Mouse (Mus musculus) midbrain, embryonic 14.5 days (tissue): ENCODE measurements at regions not wholly inside any gene's neighbourhood (a gene's known extent, or its start where the extent isn't known, plus 50 kb on each side); places are given as distances from the start of the nearest gene placed in this dataset.

Source experiments
- ATAC-seq: fragments of 200-750 bp; cut with Nextera tagmentation; 2 replicates; pipeline ENCODE4 v1.8.0; 2017; ENCODE audit warnings: moderate number of reproducible peaks, moderate library complexity; ENCODE audit not compliant: low FRiP score, low TSS enrichment
- DNase-seq: peaks from one replicate; pipeline ENCODE4 v3.0.0-alpha.2; 2015
- H3K27ac ChIP-seq: fragments of 300-500 bp; sonication (generic); replicated peaks from 2 replicates; pipeline ENCODE4 v1.5.1; 2014; ENCODE audit warnings: mild to moderate bottlenecking, low read depth, low read length, moderate library complexity
- H3K27me3 ChIP-seq: fragments of 300-500 bp; sonication (generic); 2 replicates; pipeline ENCODE4 v1.6.1; 2014; ENCODE audit warnings: low read length, control low read depth, mixed read lengths; ENCODE audit not compliant: control insufficient read depth, insufficient read depth
- H3K36me3 ChIP-seq: fragments of 300-500 bp; sonication (generic); 2 replicates; pipeline ENCODE4 v1.6.1; 2014; ENCODE audit warnings: low read length, control low read depth; ENCODE audit not compliant: control insufficient read depth, insufficient read depth
- H3K4me1 ChIP-seq: fragments of 300-500 bp; sonication (generic); 2 replicates; pipeline ENCODE4 v1.6.1; 2014; ENCODE audit warnings: mild to moderate bottlenecking, antibody characterized with exemption, low read length, control low read depth; ENCODE audit not compliant: control insufficient read depth, insufficient read depth
- H3K4me2 ChIP-seq: fragments of 300-500 bp; sonication (generic); 2 replicates; pipeline ENCODE4 v1.6.1; 2014; ENCODE audit warnings: mild to moderate bottlenecking, low read length, moderate library complexity
- H3K4me3 ChIP-seq: fragments of 300-500 bp; sonication (generic); replicated peaks from 2 replicates; pipeline ENCODE4 v1.5.1; 2014; ENCODE audit warnings: low read depth, low read length
- H3K9ac ChIP-seq: fragments of 300-500 bp; sonication (generic); replicated peaks from 2 replicates; pipeline ENCODE4 v1.6.1; 2014; ENCODE audit warnings: mild to moderate bottlenecking, low read length, moderate library complexity
- H3K9me3 ChIP-seq: fragments of 300-500 bp; sonication (generic); 2 replicates; pipeline ENCODE4 v1.6.1; 2016; ENCODE audit warnings: low read length, control low read depth, mixed read lengths; ENCODE audit not compliant: control insufficient read depth
- WGBS: fragments of 180-500 bp; shearing (Covaris S2); extraction: QIAGEN DNeasy Blood & Tissue Kit; methylation state at CpG from one replicate; pipeline ENCODE4 v1.1.7; 2014; 5-methylcytosine and 5-hydroxymethylcytosine counted together

GRCm38 (mm10) chr17:64991262-64991661, 155.4 kb upstream of the 4930583I09Rik start:
- Histone ChIP-seq H3K9ac (no peak overlapping the region), H3K36me3 (no peaks in the 10 kb centered on the region), H3K4me1 (no peaks in the 10 kb centered on the region), H3K27me3 (no peaks in the 10 kb centered on the region), H3K9me3 (no peaks in the 10 kb centered on the region), H3K4me3 (no peak overlapping the region), H3K4me2 (no peak overlapping the region), H3K27ac (no peak overlapping the region)
- no peak for DNase-seq
- no peak for ATAC-seq
- 51% methylated on average over 3 of the region's 3 CpGs for WGBS

GRCm38 (mm10) chr17:64984276-64985011, 148.6 kb upstream of the 4930583I09Rik start:
- no peak overlapping the region for H3K4me3 ChIP-seq
- 83% methylated on average over 14 of the region's 14 CpGs for WGBS
- ATAC-seq (no peak), DNase-seq (no peak)
- H3K4me1 ChIP-seq = no peaks in the 10 kb centered on the region
- H3K27me3 ChIP-seq = no peaks in the 10 kb centered on the region
- H3K4me2 ChIP-seq = no peak overlapping the region
- H3K9ac ChIP-seq = no peak overlapping the region
- no peaks in the 10 kb centered on the region for H3K9me3 ChIP-seq
- no peaks in the 10 kb centered on the region for H3K36me3 ChIP-seq
- H3K27ac ChIP-seq = no peak overlapping the region

- no peaks in the 10 kb centered on the region for H3K27me3 ChIP-seq
- no peak overlapping the region for H3K4me2 ChIP-seq
- no peak for ATAC-seq
- H3K4me1 ChIP-seq = no peaks in the 10 kb centered on the region
- H3K36me3 ChIP-seq = no peaks in the 10 kb centered on the region
- no peak overlapping the region for H3K4me3 ChIP-seq
- no peaks in the 10 kb centered on the region for H3K9me3 ChIP-seq
- no peak for DNase-seq
- 57% methylated on average over 2 of the region's 2 CpGs for WGBS
- H3K9ac ChIP-seq = no peak overlapping the region
- H3K27ac ChIP-seq = no peak overlapping the region
Measured at GRCm38 (mm10) chr17:64983480-64983879, 147.6 kb upstream of the 4930583I09Rik start.

- Histone ChIP-seq H3K9me3 (no peaks in the 10 kb centered on the region), H3K4me2 (no peak overlapping the region), H3K27me3 (no peaks in the 10 kb centered on the region), H3K4me3 (no peak overlapping the region), H3K36me3 (no peaks in the 10 kb centered on the region), H3K9ac (no peak overlapping the region), H3K27ac (no peak overlapping the region), H3K4me1 (no peaks in the 10 kb centered on the region)
- ATAC-seq (no peak), DNase-seq (no peak)
- 87% methylated on average over 4 of the region's 4 CpGs for WGBS
Measured at GRCm38 (mm10) chr17:64964153-64964552, 128.3 kb upstream of the 4930583I09Rik start.

GRCm38 (mm10) chr17:64961887-64962286, 126.0 kb upstream of the 4930583I09Rik start:
- DNase-seq = no peak
- H3K4me2 ChIP-seq = no peak overlapping the region
- H3K9ac ChIP-seq = no peak overlapping the region
- H3K4me1 ChIP-seq = 0 out of 2 replicates have a peak, but pooled peaks cover 11% of the 10 kb centered on the region
- H3K36me3 ChIP-seq = no peaks in the 10 kb centered on the region
- H3K27ac ChIP-seq = no peak overlapping the region
- no peaks in the 10 kb centered on the region for H3K27me3 ChIP-seq
- no peak overlapping the region for H3K4me3 ChIP-seq
- no peaks in the 10 kb centered on the region for H3K9me3 ChIP-seq
- no peak for ATAC-seq
- WGBS = 89% methylated on average over 2 of the region's 2 CpGs

GRCm38 (mm10) chr17:64957495-64957894, 121.6 kb upstream of the 4930583I09Rik start:
- ATAC-seq = no peak
- WGBS = 52% methylated on average over 9 of the region's 9 CpGs

GRCm38 (mm10) chr17:64956506-64956905, 120.6 kb upstream of the 4930583I09Rik start:
- no peaks in the 10 kb centered on the region for H3K9me3 ChIP-seq
- 0 out of 2 replicates have a peak, but pooled peaks cover 13% of the 10 kb centered on the region for H3K4me1 ChIP-seq
- ATAC-seq (no peak), DNase-seq (no peak)
- H3K9ac ChIP-seq = no peak overlapping the region
- H3K27me3 ChIP-seq = no peaks in the 10 kb centered on the region
- H3K4me3 ChIP-seq = no peak overlapping the region
- H3K4me2 ChIP-seq = no peak overlapping the region
- H3K36me3 ChIP-seq = no peaks in the 10 kb centered on the region
- 76% methylated on average over 7 of the region's 7 CpGs for WGBS
- H3K27ac ChIP-seq = no peak overlapping the region

More at GRCm38 (mm10) chr17:64957495-64957894, 121.6 kb upstream of the 4930583I09Rik start:
- H3K27me3 ChIP-seq = no peaks in the 10 kb centered on the region
- DNase-seq = peak; percentile 40
- no peaks in the 10 kb centered on the region for H3K9me3 ChIP-seq
- H3K4me1 ChIP-seq = 0 out of 2 replicates have a peak, but pooled peaks cover 13% of the 10 kb centered on the region
- no peak overlapping the region for H3K4me2 ChIP-seq
- H3K4me3 ChIP-seq = no peak overlapping the region
- H3K27ac ChIP-seq = no peak overlapping the region; the same call in 1 of the 2 replicates
- H3K36me3 ChIP-seq = no peaks in the 10 kb centered on the region
- no peak overlapping the region for H3K9ac ChIP-seq

GRCm38 (mm10) chr17:64953275-64953674, 117.4 kb upstream of the 4930583I09Rik start:
- DNase-seq (peak; percentile 27), ATAC-seq (no peak)
- no peaks in the 10 kb centered on the region for H3K9me3 ChIP-seq
- no peak overlapping the region for H3K4me2 ChIP-seq
- WGBS = 92% methylated on average over 7 of the region's 7 CpGs
- H3K27ac ChIP-seq = no peak overlapping the region
- no peak overlapping the region for H3K9ac ChIP-seq
- H3K4me3 ChIP-seq = no peak overlapping the region
- H3K4me1 ChIP-seq = 0 out of 2 replicates have a peak, but pooled peaks cover 13% of the 10 kb centered on the region
- no peaks in the 10 kb centered on the region for H3K27me3 ChIP-seq
- H3K36me3 ChIP-seq = no peaks in the 10 kb centered on the region

- H3K4me2 ChIP-seq = no peak overlapping the region
- ATAC-seq (no peak), DNase-seq (no peak)
- no peak overlapping the region for H3K9ac ChIP-seq
- no peak overlapping the region for H3K4me3 ChIP-seq
- H3K36me3 ChIP-seq = no peaks in the 10 kb centered on the region
- H3K27ac ChIP-seq = no peak overlapping the region
- no peaks in the 10 kb centered on the region for H3K27me3 ChIP-seq
- H3K4me1 ChIP-seq = no peaks in the 10 kb centered on the region
- 77% methylated on average over 1 of the region's 1 CpGs for WGBS
- H3K9me3 ChIP-seq = no peaks in the 10 kb centered on the region
Measured at GRCm38 (mm10) chr17:64951625-64951940, 115.7 kb upstream of the 4930583I09Rik start.
